Mouse (Mus musculus) thymus, postnatal 4 days (tissue): ENCODE data around the gene Mup1.
"Not testable (repeated sequence)": the region's sequence is repeated elsewhere in the genome, so short reads cannot be mapped to it uniquely, and the experiment has no call there.

ENCODE experiments used
- DNase-seq: peaks from one replicate; pipeline ENCODE4 v3.0.0; 2021

Gene Mup1

DNA sequence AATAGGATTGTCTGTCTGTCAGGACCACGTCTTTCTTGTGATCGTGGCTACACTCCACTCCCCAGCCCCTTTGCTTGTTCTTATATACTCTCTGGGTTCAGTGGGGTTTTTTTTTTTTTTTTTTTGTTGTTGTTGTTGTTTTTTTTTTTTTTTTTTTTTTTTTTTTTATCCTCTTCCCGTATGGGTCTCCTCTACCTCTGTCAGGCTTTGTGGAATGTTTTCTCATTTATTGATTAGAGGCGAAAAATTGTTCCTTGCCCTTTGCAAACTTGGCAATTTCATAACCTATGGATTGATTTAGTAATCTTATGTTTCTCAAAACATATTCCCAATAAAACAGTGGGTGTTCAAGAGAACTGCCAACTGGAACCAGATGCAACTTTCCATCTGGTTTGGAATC is at the start of gene Mup1:
Gene Mup1, minus strand, starts transcription at position 101 of the 400 bp plus-strand sequence.
- DNase-seq = not testable (repeated sequence)
